Mouse (Mus musculus) CD8-positive naive resting alpha-beta T cell, adult 2 months (primary cell): Measurements from ENCODE around the gene Tgoln1.

Experiments
- DNase-seq, 2 experiments: peaks; one replicate each; pipeline ENCODE4 v3.0.0; 2022; ENCODE audit warnings: low read depth in 2 of 2, low spot score in 2 of 2

The Tgoln1 gene

GRCm38 (mm10) chr6:72597083-72597874 lies 19.5 kb downstream of the Tgoln1 start:
- DNase-seq: no peak

- DNase-seq: no peak
These were observed 22.9 kb downstream of the Tgoln1 start for GRCm38 (mm10) chr6:72593914-72594313.

- DNase-seq: no peak
These were observed 23.6 kb downstream of the Tgoln1 start for GRCm38 (mm10) chr6:72593011-72593803.

- DNase-seq: no peak
These were observed 26.7 kb downstream of the Tgoln1 start for GRCm38 (mm10) chr6:72590111-72590510.

- no peak for DNase-seq
These were observed 28.5 kb downstream of the Tgoln1 start for GRCm38 (mm10) chr6:72588307-72588706.

GRCm38 (mm10) chr6:72586701-72587100 lies 30.1 kb downstream of the Tgoln1 start:
- no peak for DNase-seq

- DNase-seq: no peak
These were observed 32.6 kb downstream of the Tgoln1 start for GRCm38 (mm10) chr6:72584154-72584553.

GRCm38 (mm10) chr6:72583211-72583839 lies 33.5 kb downstream of the Tgoln1 start:
- no peak for DNase-seq

- DNase-seq: no peak
These were observed 35.0 kb downstream of the Tgoln1 start for GRCm38 (mm10) chr6:72581625-72582382.

GRCm38 (mm10) chr6:72576041-72576440 lies 40.8 kb downstream of the Tgoln1 start:
- no peak for DNase-seq

GRCm38 (mm10) chr6:72571826-72572225 lies 45.0 kb downstream of the Tgoln1 start:
- no peak for DNase-seq

GRCm38 (mm10) chr6:72570644-72571397 lies 46.0 kb downstream of the Tgoln1 start:
- no peak for DNase-seq

GRCm38 (mm10) chr6:72568736-72569135 lies 48.1 kb downstream of the Tgoln1 start:
- no peak for DNase-seq

- no peak for DNase-seq
These were observed 49.3 kb downstream of the Tgoln1 start for GRCm38 (mm10) chr6:72567508-72567907.

GRCm38 (mm10) chr6:72566044-72566443 lies 50.8 kb downstream of the Tgoln1 start:
- DNase-seq: peak; percentile 83 to 88

- no peak for DNase-seq
These were observed 51.3 kb downstream of the Tgoln1 start for GRCm38 (mm10) chr6:72565506-72565905.

- no peak for DNase-seq
These were observed 53.9 kb downstream of the Tgoln1 start for GRCm38 (mm10) chr6:72562894-72563293.

GRCm38 (mm10) chr6:72562486-72562885 lies 54.3 kb downstream of the Tgoln1 start:
- no peak for DNase-seq

- DNase-seq: no peak
These were observed 56.0 kb downstream of the Tgoln1 start for GRCm38 (mm10) chr6:72560801-72561200.
